Mouse (Mus musculus) left cerebral cortex, adult 18-20 months (tissue): ENCODE data around the gene Fzd9. TPM values are rescaled to one million over a fixed set of nuclear protein-coding genes. Genes with fewer than 3 reads are reported as not detected.

ENCODE experiments used
- DNase-seq, 2 experiments: peaks; one replicate each; pipeline ENCODE4 v3.0.0; 2021 to 2022; ENCODE audit warnings: low spot score in 2 of 2, mixed read lengths in 1 of 2
- long read RNA-seq, 2 experiments: library from polyadenylated mRNA; stranded (forward); transcript quantifications; one replicate each; pipeline ENCODE4 v2.0.0; 2021
- total RNA-seq, 2 experiments: library from RNA; stranded (reverse); gene quantifications; 2 replicates each; pipeline ENCODE4 v1.2.3; 2021

Fzd9 gene
- total RNA-seq: 1 to 10 TPM; 5.4 to 6.0 TPM
- long read RNA-seq, experiment 1, transcript Fzd9-201 (1 exons, 2,293 nt): major isoform, 24 of 24 reads
- long read RNA-seq, experiment 1, partial matches to known transcripts: 0 of 24 reads
- long read RNA-seq, experiment 1, other reads (novel, unspliced or antisense): 0 of 24 reads
- long read RNA-seq, experiment 2, transcript Fzd9-201 (1 exons, 2,293 nt): major isoform, 13 of 13 reads
- long read RNA-seq, experiment 2, partial matches to known transcripts: 0 of 13 reads
- long read RNA-seq, experiment 2, other reads (novel, unspliced or antisense): 0 of 13 reads

DNA sequence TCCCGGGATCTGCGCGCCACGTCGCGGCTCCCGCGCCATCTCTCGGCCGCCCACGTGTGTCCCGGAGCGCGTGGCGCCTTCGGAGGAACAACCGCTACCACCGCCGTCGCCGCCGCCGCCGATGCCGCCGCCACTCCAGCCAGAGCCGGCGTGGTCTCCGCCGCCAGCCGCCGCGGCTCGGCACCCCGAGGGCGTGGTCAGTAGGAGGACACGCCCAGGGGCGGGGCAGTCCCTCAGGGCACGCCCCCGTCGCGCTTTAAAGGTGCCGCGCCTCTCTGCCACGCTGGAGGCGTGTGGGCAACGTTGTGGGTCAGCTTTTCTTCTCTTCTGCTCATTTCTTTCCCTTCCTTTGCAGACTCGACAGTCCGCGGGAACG, at the start of gene Fzd9:
Gene Fzd9, minus strand, starts transcription at position 152 of the 376 bp plus-strand sequence.
- peak; percentile 77 to 80 for DNase-seq

DNA sequence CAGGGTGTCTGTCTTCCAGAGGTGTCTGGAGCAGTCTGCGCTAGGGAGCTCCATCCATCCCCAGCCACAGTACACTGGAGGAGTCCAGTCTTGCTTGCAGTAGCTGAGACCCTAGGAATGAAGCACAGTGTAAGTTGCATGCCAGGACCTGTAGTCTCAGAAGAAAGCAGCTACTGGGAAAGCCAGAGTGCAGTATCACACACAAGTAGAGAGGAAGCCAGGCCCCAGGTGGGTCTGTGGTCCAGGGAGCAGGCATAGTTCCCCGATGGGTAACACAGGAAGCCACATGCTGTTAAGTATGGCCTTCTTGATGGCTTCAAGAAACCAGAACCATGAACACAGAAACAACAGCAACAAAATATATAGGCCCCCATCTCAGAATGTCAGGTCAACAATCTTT, 41.0 kb upstream of the Fzd9 start:
- DNase-seq: no peak

DNA sequence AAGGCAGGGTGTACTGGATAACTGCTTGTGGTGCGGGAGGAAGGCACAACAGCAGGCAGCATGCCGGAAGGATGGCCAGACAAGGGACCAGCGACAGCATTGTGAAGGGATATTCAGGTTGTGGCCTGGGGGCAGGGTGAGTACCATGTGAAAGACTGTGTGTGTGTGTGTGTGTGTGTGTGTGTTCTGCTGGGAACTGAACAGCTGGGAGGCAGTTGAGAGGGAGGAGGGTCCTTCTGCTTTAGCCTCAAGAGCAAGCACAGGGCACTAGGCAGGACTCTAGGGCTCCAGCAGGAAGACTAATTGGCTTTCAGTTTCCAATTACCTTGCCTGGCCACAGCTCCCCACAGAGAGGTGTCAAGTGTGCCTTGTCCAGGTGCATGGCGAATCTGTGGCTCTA, 40.2 kb upstream of the Fzd9 start:
- DNase-seq: no peak

DNA sequence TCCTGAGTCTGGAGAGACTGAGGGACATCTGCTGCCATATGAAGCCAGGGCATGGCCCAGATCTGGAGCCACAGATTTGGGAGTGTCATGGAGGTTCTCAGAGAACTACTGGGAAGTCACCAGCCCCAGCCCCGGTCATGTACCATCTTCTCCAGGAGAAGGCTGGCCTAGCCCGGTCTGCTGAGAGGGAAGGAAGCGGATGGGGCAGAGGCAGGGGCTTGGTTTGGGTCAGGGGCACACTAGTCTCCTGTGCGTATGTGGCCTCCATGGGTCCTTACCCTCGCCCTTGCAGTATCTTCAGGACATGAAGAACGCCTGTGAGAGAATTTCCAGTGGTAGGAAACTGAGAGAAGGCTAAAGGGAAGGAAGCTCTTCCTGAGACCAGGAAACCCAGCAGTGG, 39.7 kb upstream of the Fzd9 start:
- no peak for DNase-seq

DNA sequence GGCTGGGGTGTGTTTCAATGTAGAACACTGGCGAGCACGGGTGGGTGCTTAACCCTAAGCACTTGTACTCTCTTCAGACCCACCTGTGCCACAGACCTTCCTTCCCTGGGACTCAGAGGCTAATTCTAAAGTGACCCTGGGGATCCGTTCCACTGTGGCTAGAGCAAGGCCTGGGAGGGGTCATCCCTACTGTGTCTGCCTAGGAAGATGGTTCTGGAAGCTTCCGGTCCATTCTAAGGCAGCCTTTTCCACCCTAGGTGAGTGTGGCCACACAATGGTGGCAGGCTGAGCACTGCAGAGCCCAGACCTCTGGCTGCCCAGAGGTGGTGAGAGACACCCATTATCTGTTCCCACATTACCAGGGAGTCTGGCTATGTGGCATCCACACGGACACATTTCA, 35.9 kb upstream of the Fzd9 start:
- no peak for DNase-seq

DNA sequence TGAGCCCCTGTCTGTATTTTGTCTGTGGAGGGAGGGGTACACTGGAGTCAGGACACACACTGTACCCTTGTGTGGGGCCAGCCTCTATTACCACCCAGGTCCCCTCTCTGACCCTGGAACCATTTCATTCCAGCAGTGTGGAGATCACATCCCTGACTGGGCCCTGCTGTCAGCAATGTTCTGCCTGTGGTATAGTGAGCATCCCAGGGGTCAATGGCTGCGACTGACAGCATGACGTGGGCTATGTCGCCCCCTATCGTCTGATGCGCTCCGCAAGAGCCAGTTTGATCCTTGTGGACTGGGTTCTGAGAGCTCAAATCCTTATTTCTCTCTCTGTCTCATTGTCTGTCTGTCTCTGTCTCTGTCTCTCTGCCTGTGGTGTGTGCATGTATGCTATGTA, 35.2 kb upstream of the Fzd9 start:
- DNase-seq: peak; percentile 78 to 80

DNA sequence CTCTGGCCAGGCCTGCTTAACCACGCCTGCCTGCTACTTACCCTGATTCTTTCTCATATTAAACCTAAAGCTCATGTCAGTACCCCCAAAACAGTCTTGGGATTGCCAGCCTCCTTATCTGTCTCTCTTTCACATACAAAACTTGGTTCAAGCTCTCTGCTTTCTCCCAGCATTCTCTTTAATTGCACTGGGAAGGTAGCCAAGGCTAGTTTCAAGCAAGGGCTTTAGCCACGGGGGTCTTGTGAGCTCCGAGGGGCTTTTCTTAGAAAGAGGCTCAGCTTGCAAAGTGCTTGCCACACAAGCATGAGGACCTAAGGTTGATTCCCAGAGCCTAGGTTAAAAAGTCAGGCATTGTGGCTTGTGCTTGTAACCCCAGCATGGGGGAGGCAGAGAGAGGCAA, 34.2 kb upstream of the Fzd9 start:
- DNase-seq: no peak

DNA sequence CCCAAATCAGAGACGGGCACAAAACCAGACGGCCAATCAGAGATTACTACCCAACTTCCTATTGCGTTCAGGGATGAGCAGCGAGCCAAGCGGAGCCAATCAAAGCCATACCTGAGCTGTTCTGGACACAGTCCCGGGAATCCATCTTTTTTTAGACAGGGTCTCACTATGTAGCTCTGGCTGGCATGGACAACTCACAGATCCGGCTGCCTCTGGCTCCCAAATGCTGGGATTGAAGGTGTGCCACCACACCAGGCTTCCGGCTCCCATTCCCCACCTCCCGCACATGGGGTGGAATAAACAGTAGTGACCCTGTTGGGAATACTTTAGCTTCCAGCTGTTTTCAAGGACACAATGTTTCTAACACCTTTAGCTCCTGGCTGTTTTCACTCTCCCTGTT, 29.2 kb upstream of the Fzd9 start:
- no peak for DNase-seq

DNA sequence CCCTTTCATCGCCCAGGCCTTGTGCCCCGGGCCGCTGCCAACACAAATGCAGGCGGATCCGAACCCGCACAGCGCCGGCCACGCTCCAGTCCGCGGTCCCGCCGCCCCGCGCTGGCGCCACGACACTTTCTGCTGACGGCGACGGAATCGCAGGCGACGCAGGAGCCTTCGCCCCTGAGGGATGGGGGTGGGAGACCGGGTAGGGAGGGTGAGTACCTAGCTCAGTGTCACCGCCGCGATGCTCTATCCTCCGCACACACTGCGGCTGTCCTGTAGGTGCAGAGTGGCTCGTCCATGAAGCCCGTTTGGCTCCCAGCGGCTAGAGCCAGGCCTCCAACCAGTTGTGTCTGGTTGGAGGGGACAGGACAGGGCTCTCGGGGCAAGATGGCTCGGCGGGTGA, 25.6 kb upstream of the Fzd9 start:
- DNase-seq: no peak

DNA sequence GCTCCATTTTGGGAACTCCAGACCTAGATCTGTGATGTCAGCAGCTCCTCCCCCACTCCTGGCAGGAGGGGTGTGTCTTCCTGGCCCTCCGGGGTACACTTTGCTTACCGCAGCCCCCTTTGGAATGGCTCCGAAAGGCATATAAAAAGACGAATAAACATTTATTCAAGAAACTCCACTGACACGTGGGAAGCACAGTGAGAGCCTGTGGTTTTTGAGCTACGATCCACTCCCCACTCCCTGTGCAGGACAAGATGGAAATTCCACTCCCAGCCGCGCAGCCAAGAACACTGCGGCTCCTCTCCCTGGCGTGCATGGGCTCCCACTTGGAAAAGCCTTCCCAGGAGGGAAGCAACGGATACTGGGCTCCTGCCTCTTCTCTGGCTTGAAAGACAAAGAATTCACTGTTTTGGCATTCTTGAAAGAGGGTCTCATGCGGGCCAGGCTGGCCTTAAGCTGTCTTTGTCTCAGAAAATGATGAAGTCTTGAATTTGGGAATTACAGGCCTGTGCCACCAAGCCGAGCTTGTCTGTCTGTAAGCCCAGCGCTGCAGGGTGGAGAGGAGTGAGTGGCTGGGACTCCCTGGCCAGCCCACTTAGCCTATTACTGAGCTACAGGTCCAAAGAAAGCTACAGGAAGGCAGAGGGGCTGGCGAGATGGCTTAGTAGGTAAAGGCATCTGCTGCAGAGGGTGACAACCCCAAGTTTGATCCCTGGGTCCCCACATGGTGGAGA, 23.8 kb upstream of the Fzd9 start:
- DNase-seq: no peak

DNA sequence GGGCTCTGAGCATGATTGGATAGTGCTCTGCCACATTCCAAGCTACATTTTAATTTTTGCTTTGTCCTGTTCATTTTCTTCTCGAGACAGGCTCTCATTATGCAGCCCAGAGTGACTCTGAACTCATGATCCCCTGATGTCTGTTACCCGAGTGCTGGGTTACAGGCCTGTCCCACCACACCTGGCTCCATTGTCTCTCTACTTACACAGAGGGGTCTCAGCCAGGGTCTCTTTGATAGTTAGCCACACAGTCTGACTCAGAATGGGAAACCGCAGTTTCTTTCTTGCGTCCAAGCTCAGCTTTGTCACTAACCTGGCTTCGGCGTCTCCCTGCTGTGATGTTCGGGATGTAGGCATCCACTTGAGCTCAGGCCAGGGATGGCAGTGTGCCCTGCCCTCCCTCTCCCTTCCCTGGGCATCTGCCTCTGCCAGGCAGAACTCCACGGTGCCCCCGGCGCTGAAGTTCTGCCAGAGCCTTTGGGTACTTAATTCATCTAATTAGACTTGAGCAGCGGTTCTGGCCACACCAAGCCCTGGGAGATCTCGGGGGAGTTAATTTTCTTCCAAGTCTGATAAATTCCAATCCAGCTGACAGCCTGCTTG, 20.6 kb upstream of the Fzd9 start:
- DNase-seq: peak in 1 of 2 experiments; percentile 27

DNA sequence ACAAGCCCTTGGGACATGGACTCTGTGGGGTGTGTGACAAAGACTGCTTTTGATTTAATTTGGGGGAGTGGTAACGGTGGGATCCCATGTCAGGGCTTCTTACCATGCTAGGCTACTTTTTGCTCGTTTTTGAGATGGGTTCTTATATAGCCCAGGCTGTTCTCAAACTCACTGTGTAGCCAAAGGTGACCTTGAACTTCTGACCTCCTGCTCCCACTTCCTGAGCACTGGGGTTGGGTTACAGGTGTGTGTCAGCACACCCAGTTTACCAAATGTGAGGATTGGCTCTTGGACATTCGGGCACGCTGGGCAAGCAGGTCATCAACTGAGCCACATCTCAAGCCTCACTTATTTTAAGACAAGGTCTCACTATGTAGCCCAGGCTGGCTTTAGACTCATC, 19.3 kb upstream of the Fzd9 start:
- no peak for DNase-seq

DNA sequence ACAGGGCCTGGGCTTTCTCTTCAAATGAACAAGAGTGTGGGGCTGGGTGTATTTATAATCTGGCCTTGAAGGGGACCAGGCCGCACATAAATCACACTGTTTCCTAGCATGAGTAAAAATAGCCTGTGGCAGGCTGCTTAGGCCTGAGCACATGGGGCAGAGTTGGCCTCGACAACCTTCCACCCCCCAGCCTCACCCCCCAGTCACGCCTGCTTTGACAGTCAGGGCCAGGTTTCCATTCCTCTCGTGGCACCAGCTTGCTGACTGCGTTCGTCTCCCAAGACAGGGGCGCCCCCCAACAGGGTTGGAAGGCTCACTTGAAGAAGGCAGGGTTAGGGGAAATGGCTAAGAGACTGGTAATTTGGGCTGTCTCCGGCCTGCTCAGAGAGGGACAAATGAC, 18.4 kb upstream of the Fzd9 start:
- DNase-seq: no peak

DNA sequence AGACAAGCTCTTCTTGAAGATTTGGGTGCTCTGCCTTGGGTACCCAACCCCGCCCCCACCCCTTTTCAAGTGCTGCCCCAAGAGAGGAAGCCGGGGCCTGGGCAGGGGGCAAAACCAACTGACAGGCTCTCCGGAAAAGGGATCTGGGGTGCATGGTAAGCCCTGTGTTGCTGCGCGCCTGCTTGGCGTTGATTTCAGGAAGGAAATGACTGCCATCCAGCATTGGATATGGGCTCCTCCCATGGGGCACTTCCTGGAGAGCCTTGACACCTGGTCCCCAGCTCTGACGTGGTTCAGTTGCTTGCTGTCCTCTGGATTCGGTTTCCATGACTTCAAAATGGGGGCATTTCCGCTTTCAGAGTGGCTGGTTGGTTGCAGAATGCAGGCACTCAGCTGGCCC, 13.5 kb upstream of the Fzd9 start:
- DNase-seq: no peak

DNA sequence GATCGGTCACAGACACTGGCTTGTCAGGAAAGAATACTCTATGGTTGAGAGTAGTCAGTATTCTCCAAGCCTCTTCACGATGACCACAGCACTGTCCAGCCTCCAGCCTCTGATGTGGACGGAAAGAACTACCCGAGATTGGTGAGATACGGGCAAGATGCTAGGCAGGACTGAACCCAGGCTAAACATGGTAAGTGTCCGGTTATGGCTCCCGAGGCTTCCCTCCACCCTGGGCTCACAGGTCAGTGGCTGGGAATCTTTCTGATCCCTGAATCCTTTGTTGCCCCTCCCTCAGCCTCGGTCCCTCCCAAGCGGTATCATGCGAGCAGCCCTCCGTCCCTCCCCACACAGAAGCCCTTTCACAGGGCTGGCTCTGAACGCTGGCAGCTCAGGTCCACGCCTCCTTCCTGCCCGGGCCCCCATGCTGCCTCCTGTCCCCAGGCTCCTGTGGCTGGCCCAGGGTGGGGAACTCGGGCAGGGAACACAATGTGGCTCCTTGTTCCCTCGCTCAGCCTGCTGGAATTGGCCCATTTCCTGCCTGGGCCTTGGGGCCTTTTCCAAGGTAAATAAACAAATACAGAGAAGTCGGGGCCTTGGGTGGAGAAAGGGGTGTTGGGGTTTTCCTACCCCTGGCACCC, 13.0 kb upstream of the Fzd9 start:
- DNase-seq: peak; percentile 20 to 49

DNA sequence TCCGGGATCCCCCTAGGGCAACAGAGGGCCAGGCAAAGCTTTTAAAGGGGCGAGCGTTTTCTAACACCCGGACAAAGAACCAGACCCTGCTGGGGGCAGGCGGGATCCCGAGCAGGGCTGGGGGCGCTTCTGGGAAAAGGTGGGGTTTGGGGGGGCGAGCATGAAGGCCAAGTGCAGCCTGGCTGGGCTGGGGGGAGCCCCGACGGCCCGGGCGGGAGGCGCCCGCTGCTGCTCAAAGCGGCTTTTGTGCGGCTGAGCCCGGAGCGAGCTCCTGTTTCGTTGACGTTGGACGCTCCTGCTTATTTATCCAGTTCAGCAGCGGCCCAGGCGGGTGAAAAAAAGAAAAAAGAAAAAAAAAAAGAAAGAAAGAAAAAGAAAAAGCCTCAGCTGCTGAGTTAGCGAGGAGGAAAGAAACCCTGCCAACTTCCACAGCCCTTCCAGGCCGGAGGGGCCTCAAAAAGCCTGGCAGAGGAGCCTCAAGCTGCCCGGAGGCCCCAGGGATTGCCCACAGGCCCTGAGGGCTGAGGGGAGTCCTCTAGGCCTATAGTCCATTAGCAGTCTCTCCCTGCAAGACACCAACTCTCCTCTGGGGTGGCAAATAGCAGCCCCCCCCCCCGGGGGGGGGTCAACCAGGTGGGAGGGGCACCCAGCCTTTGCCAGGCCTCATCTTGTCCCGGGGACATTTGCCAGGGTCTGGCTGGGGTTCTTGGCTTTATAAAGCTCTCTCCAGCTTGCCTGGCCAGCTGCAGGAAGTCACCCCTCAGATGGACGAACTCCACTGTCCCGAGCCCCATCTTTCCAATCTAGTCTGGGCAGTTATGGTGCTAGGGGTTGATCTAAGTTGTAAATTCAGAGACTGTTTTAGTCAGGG, 7.5 kb upstream of the Fzd9 start:
- no peak for DNase-seq

DNA sequence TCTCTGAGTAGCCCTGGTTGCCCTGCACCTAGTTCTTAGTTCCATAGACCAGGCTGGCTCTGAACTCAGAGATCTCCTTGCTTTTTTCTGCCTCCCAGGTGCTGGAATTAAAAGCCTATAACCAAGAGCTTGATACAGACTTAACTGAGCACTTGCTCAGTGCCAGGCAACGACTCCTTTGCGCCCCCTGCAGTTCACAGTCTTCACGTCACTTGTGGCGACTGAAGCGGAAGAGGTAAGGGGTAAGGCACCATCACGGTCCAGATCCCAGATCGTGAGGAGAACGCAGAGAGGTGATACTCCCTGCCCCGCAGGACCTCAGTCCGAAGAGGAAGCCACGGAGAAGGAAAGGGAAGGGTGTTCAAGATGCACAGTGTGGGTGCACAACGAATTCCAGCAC, 6.5 kb upstream of the Fzd9 start:
- no peak for DNase-seq

DNA sequence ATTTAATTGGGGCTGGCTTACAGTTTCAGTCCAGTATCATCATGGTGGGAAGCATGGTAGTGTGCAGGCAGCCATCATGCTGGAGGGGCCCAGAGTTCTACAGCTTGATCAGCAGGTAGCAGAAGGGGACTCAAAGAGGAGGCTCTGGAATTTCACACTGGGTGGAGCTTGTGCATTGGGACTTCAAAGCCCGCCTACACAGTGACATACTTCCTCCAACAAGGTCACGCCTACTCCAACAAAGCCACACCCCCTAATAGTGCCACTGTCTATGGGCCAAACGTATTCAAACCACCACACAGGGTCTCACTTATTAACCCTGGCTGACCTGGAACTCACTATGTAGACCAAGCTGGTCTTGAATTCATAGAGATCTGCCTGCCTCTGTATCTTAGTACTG, 5.1 kb upstream of the Fzd9 start:
- no peak for DNase-seq

DNA sequence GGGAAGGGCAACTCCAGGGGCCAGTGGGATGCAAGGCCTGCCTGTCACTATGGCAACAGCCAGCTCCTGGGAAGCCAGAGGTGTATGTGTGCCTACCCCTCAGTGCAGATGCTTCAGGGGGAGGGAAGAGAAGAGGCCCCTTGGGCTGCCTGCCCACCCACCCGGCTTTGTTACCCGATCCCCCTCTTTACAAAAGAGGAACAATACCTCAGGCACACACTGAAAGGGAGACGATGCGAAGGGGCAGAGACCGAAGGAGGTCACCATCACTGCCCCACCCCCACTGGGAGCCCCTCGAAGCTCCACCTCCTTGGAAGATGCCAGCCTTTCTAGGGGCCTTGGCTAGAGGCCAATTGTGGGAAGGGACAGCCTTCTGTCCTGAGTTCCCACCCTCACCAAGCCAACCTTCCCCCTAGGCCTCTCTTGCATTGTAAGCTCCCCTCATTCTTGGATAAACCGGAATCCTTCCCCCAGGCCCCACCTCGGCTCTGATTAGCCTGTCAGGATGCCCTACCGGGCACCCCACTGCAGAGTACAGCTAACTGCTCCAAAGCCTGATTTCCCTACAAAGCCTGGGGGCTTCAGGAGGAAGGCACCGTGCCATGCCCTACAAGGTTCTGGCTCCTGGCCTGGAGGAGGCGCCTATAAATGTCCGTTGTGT, 2.8 kb upstream of the Fzd9 start:
- DNase-seq: no peak

DNA sequence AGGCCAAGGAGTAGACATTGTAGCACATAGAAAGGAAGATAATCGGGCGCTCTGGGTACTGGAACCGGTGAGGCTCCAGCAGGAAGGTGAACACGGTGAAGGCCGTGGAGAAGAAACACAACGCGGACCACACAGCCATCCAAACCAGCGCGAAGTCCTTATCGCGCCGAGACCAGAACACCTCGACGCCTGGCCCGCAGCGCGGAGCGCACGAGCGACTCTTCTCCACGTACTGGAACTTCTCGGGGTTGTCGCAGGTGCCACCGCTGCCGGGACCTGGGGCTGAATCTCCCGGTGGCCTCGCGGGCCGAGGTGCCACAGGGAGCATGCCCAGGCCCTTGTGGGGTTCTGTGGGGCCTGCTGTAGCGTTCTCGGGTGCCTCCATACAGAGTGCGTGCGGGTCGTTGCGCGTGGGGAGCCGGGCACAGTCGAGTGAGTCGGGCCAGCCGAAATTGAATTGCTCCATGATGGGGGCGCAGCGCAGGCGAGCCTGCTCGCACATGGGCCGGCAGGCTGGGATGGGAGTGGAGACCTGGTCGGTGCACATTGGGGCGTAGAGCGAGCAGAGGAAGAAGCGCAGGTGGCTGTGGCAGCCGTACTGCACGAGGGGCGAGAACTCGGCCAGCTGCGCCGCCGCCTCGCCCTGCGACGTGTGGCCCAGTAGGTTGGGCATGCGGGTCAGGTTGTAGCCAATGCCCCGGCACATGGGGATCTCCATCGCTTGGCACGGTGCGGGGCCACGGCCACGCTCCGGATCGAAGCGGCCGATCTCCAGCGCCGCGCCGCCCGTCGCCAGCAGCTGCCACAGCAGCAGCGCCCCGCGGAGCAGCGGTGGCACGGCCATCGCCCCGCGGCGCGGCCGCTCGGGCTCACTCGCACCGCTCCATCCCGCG, 598 bp downstream of the Fzd9 start:
- no peak for DNase-seq
